Mouse (Mus musculus) thymus, postnatal 10 days (tissue): Measurements from ENCODE around the gene Chtop.
A peak's percentile ranks its signal among the peaks of the same experiment; 100 is the strongest.

Experiments
- DNase-seq, 2 experiments: peaks; one replicate each; pipeline ENCODE4 v3.0.0; 2021; ENCODE audit warnings: low spot score in 2 of 2

Gene Chtop

GRCm38 (mm10) chr3:90508950-90509746, at the start of gene Chtop:
Gene Chtop (minus strand): TSS chr3:90509498.
- peak; percentile 98 to 100 for DNase-seq

DNA sequence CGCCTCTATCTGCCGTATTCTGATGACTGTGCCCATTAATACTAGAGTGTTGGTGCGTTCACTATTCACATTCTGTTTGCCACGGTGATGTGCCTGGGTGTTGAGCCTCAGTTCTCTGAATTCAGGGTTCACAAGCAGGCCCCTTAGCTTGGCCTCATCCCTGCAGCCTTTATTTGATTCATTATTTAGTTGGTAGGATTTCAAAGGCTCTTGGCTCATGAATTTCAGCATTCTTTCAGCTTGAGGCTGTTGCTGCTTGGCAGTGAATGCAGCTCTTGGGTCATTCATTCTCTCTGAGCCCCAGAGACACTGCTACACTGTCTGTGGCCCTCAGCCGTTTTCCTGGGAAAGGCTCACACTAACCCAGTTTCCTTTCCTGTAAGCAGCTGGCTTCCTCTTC, 46.7 kb upstream of the Chtop start:
- DNase-seq, result no peak

- no peak for DNase-seq
Measured at GRCm38 (mm10) chr3:90552231-90552630, 42.9 kb upstream of the Chtop start.

DNA sequence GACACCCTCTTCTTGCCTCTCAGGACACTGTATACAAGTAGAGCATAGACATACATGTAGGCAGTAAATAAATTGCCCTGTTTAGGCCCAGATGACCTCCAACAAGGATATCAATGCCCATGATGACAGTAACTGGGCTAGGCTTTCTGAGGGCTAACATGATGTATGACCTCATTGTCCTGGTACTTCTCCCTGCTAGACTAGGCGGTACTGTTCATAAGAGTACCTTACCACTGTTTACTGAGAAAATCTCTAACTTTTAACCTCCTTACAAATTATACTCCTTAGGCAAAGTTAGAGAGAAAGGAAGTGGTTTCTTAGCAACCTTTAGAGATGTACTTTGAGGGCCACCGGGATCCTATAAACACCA, 41.1 kb upstream of the Chtop start:
- no peak for DNase-seq

DNA sequence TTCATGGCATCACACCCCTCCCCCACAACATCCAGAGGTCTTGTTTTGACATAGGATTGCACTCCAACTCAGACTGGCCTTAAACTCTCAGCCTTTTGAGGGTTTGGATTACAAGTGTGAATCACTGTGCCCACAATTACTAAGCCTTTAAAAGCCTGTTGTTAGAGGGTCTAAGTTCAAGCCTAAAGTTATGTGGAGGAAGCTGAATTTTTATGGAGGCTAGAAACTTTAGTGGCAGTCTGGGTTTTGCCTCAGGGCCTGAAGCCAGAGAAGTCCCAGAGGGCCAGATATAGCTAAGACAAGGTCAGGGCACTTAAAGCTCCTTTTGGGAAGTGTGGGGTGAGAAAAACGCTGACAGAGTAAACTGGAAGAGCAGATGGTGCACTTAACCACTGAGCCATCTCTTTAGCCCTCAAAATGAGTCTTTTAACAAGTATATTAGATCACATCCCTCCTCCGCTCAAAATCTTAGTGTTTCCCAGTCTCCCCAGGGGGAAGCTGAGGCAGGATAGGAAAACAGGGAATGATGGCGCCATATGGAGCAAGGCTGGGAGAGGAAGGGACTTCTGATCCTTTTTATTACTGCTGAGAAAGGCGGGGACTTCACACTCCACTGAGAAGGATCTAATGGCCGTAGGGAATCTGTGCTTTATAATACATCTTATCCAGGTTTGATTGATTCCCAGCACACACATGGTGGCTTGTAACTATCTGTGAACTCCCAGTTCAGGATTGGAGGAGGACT, 40.5 kb upstream of the Chtop start:
- no peak for DNase-seq

GRCm38 (mm10) chr3:90540904-90541303, 31.6 kb upstream of the Chtop start:
- DNase-seq, result no peak

DNA sequence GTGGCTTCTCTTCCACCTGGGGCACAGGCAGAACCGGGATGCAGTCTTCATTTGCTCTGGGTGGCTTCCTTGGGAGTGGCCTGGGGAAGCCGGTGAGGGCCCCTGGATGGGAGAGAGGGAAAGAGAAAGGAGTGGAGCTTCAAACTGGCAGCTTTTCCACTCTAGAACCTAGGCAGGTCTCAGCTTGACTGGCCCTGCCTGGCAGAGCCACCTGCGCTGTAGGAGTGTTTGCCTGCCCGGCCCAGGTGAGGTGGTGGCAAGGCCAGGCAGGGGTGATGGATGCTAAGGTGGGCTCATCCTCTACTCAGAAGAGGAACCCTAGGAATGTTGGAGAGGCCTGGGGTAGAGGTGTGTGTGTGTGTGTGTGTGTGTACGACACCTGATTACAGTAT, 28.6 kb upstream of the Chtop start:
- DNase-seq, result no peak

GRCm38 (mm10) chr3:90537141-90537904, 28.0 kb upstream of the Chtop start, which contains the start of gene S100a16:
Gene S100a16 (plus strand): TSS chr3:90537254.
- DNase-seq, result no peak

- no peak for DNase-seq
Measured at GRCm38 (mm10) chr3:90535446-90535845, 26.1 kb upstream of the Chtop start.

GRCm38 (mm10) chr3:90531713-90532112, 22.4 kb upstream of the Chtop start:
- no peak for DNase-seq

- DNase-seq, result no peak
Measured at GRCm38 (mm10) chr3:90527291-90527873, 18.1 kb upstream of the Chtop start.

GRCm38 (mm10) chr3:90526580-90526979, 17.3 kb upstream of the Chtop start, which contains the start of gene S100a14:
Gene S100a14 (plus strand): TSS chr3:90526856.
- no peak for DNase-seq

- DNase-seq, result no peak
Measured at GRCm38 (mm10) chr3:90526076-90526475, 16.8 kb upstream of the Chtop start.

GRCm38 (mm10) chr3:90525421-90525820, 16.1 kb upstream of the Chtop start:
- DNase-seq, result no peak

- DNase-seq, result no peak
Measured at GRCm38 (mm10) chr3:90517711-90518110, 8.4 kb upstream of the Chtop start.

DNA sequence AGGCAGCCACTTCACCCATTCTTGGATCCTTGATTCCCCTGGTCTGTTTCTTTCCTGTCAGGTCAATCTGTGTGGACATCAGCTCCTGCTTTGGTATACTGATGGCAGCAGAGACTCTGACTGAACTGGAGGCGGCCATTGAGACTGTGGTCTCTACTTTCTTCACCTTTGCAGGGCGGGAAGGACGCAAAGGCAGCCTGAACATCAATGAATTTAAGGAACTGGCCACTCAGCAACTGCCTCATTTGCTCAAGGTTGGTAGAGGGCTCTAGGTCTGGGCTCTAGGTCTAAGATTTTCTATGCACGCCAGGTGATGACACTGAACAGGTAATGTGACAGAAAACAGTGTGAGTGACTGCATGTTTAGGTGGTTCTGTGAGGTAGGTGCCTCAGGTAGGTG, 6.5 kb upstream of the Chtop start:
- DNase-seq, result no peak

DNA sequence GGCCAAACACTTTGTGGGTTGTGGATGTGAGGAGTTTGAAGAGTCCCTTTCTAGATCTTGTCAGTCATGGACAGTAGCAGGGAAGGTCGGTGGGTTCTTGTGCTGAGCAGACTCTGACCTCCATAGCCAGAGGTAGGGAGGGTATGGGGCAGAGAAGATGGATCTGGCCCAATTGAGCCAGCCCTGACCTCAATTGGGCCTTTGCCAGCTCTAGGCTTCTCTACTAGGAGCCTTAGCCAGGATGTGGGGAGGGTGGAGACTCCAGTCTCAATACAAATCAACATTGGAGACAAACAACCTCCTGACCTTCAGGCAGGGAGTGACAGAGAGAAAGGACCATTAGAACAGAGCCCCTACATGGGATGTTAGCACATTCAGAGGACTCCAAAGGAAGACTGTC, 5.9 kb upstream of the Chtop start:
- DNase-seq, result no peak

DNA sequence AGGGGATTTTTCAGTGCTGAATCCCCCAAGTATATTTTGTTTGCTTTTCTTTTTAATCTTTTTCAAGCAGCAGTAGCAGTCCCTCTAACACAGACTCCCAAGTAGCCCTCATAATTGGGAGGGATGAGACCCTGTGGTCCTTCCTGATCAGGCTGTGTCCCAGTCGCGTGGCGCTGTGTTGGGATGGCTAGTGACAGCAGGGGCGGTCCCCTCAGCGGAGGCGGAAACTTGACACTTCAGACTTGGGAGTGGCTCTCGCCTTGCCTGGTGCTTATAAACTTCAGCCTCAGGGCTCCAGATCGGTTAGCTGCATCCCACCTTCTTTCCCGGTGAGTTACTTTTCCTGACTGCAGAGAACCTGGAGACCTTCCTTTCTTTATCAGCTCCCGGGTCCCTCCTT, 5.4 kb upstream of the Chtop start:
- DNase-seq, result peak; percentile 41 to 58

DNA sequence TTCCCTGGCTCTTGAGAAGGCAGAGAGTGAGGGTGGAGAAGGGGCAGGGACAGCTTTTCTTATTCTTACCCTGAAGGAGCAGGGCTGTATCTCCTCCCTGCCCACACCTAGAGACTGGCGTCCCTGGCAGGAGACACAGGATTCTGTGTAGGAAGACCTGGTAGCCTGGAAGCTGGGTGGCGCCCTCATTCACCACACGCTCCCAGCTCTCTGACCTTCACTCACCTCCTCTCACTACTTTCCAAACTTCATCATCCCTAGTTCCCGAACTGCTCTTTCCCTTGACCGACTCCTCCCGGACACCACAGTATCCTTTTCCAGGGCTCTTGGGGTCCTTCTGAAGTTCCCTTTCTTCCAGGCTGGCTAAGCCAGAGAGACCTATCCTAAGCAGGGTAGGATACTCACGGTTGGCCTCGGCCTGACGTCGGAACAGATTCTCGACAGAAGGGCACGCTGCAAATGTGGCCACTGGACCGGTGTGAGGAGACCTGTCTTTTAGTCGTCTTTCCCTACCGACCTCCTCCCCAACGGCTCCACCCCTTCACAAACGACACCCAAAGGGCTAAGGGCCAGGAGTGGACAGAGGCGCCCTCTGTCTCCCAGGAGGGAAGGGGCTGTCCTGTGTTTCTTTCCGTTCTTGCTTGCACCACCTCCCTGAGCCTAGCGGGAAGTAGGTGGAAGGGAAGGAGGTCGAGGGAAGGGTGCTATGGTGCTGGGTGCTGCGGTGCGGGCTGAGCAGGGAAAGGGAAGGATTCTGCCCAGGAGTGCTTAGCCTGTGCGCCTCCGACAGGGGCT, 4.7 kb upstream of the Chtop start, which contains the start of the genes S100a1 and S100a13:
TSS of gene S100a1 (minus strand) at position 597 of the 795 bp plus-strand sequence.
TSS of gene S100a13 (plus strand) at position 640 of the 795 bp plus-strand sequence.
- no peak for DNase-seq

GRCm38 (mm10) chr3:90512948-90513642, 3.8 kb upstream of the Chtop start:
- DNase-seq, result no peak
